26 mouse cellular contexts compared by ENCODE assay signal in genomic region chr6:92451421-92451820, GRCm38 (mm10).
DNase-seq lines count a peak whose midpoint lies in the region; ATAC-seq and TF ChIP-seq lines count a peak whose summit lies in the region.
"Had no signal": no experiment of that assay in that cellular context is flagged by ENCODE, and none has a peak within 500 bp of the region (broad histone marks: within the 10 kb centered on the region; RNA-seq: fewer than 3 reads in every experiment).

No protein-coding gene starts in this region.

- no peaks in the 10 kb centered on the region for H3K9me3 ChIP-seq in midbrain, embryonic 14.5 days (ENCODE audit: control insufficient read depth, low read length)
- H3K9me3 ChIP-seq in midbrain, embryonic 15.5 days = no peaks in the 10 kb centered on the region
- no peaks in the 10 kb centered on the region for H3K9me3 ChIP-seq in embryonic facial prominence, embryonic 12.5 days
- H3K9me3 ChIP-seq: G1E; heart, embryonic 13.5 days; hindbrain, embryonic 12.5 days; liver, embryonic 12.5 days; midbrain, embryonic 12.5 days; neural tube, embryonic 12.5 days had no signal

- TF ChIP-seq POLR2A in heart, adult 2 months (IDR thresholded peaks at IDR 0.05; ENCODE audit: insufficient read depth, low read depth, low read length) = no peak

- no peak overlapping the region for H3K4me3 ChIP-seq in heart, adult 2 months
- H3K4me3 ChIP-seq in midbrain, embryonic 14.5 days (replicated peaks; ENCODE audit: low read depth, low read length) = no peak overlapping the region
- H3K4me3 ChIP-seq in midbrain, embryonic 15.5 days = no peak overlapping the region
- H3K4me3 ChIP-seq in embryonic facial prominence, embryonic 12.5 days = no peak overlapping the region
- H3K4me3 ChIP-seq: heart, embryonic 13.5 days; hindbrain, embryonic 12.5 days; liver, embryonic 12.5 days; midbrain, embryonic 12.5 days; neural tube, embryonic 12.5 days had no signal

- peaks cover 13% of the 10 kb centered on the region for H3K4me1 ChIP-seq in heart, adult 2 months (ENCODE audit: control insufficient read depth, insufficient read depth, low read length)
- no peaks in the 10 kb centered on the region for H3K4me1 ChIP-seq in midbrain, embryonic 14.5 days (ENCODE audit: control insufficient read depth, insufficient read depth, low read length)
- H3K4me1 ChIP-seq in midbrain, embryonic 15.5 days = 0 out of 2 replicates have a peak, but pooled peaks cover 5% of the 10 kb centered on the region
- no peaks in the 10 kb centered on the region for H3K4me1 ChIP-seq in embryonic facial prominence, embryonic 12.5 days
- H3K4me1 ChIP-seq: liver, embryonic 12.5 days; midbrain, embryonic 12.5 days; neural tube, embryonic 12.5 days had no signal

- no peaks in the 10 kb centered on the region for H3K79me2 ChIP-seq in heart, adult 2 months (replicated peaks; ENCODE audit: control insufficient read depth, insufficient read depth, low read length)

- no peak for ATAC-seq in midbrain, embryonic 14.5 days (ENCODE audit: low FRiP score, low TSS enrichment)
- ATAC-seq in midbrain, embryonic 15.5 days (replicated peaks) = no peak
- ATAC-seq in embryonic facial prominence, embryonic 12.5 days (ENCODE audit: insufficient number of reproducible peaks, insufficient read depth, low FRiP score, low TSS enrichment) = 0 out of 2 replicates have a peak, but pooled peaks have one; percentile 6
- ATAC-seq in CD4-positive, CD25-positive, alpha-beta regulatory T cell, adult 4 months = no peak
- ATAC-seq: forebrain, embryonic 14.5 days; inflammation-experienced regulatory T-cells, adult 6 months; liver, embryonic 12.5 days had no signal

- TF ChIP-seq CTCF in heart, adult 2 months (IDR thresholded peaks at IDR 0.05) = peak; percentile 29; the same call in 1 of the 2 replicates

- H3K36me3 ChIP-seq in heart, adult 2 months (ENCODE audit: control insufficient read depth, insufficient read depth, low read length) = peaks cover 5% of the 10 kb centered on the region
- H3K36me3 ChIP-seq in midbrain, embryonic 14.5 days (ENCODE audit: control insufficient read depth, insufficient read depth, low read length) = no peaks in the 10 kb centered on the region
- no peaks in the 10 kb centered on the region for H3K36me3 ChIP-seq in midbrain, embryonic 15.5 days (replicated peaks)
- H3K36me3 ChIP-seq in embryonic facial prominence, embryonic 12.5 days = no peaks in the 10 kb centered on the region
- H3K36me3 ChIP-seq: G1E; hindbrain, embryonic 12.5 days; liver, embryonic 12.5 days; midbrain, embryonic 12.5 days; neural tube, embryonic 12.5 days had no signal

- no peak overlapping the region for H3K9ac ChIP-seq in heart, adult 2 months (ENCODE audit: low read depth, low read length)
- no peak overlapping the region for H3K9ac ChIP-seq in midbrain, embryonic 14.5 days (replicated peaks; ENCODE audit: low read length)
- H3K9ac ChIP-seq in midbrain, embryonic 15.5 days = no peak overlapping the region
- no peak overlapping the region for H3K9ac ChIP-seq in embryonic facial prominence, embryonic 12.5 days
- H3K9ac ChIP-seq: heart, embryonic 13.5 days; hindbrain, embryonic 12.5 days; liver, embryonic 12.5 days; midbrain, embryonic 12.5 days; neural tube, embryonic 12.5 days had no signal

- no peak overlapping the region for H3K27ac ChIP-seq in heart, adult 2 months
- 0 out of 2 replicates have a peak overlapping the region, but pooled peaks have one; percentile 1 for H3K27ac ChIP-seq in midbrain, embryonic 14.5 days (replicated peaks; ENCODE audit: low read depth, low read length)
- H3K27ac ChIP-seq in midbrain, embryonic 15.5 days = no peak overlapping the region
- H3K27ac ChIP-seq in embryonic facial prominence, embryonic 12.5 days = no peak overlapping the region
- H3K27ac ChIP-seq: heart, embryonic 13.5 days; hindbrain, embryonic 12.5 days; liver, embryonic 12.5 days; midbrain, embryonic 12.5 days; neural tube, embryonic 12.5 days had no signal

- 93% methylated on average over 1 of the region's 1 CpGs for WGBS in heart, adult 2 months
- 33% methylated on average over 1 of the region's 1 CpGs for WGBS in midbrain, embryonic 14.5 days
- 33% methylated on average over 1 of the region's 1 CpGs for WGBS in midbrain, embryonic 15.5 days
- WGBS in embryonic facial prominence, embryonic 12.5 days = 55% methylated on average over 1 of the region's 1 CpGs

- no peak for DNase-seq in heart, adult 2 months
- no peak for DNase-seq in heart, postnatal 25 days (ENCODE audit: low spot score)
- no peak for DNase-seq in midbrain, embryonic 14.5 days
- DNase-seq in c-Kit-positive CD71-positive TER-119-positive erythroid progenitor cells, embryonic 14.5 days (ENCODE audit: low spot score) = no peak
- DNase-seq: adrenal gland, postnatal 10 days; cerebellum, adult 8-10 months; gastrocnemius, postnatal 25 days; heart, adult 18-20 months; heart, postnatal 14 days; kidney, adult 8-10 months; kidney, postnatal 25 days; layer of hippocampus, adult 9-11 months; lung, adult 18-20 months; lung, postnatal 10 days had no signal

- intact Hi-C loops in heart, adult 2 months (cut with DNase I) = no loop called here
- intact Hi-C loops in heart, postnatal 25 days (cut with DNase I) = no loop called here

- TF ChIP-seq EP300 in heart, adult 2 months (IDR thresholded peaks at IDR 0.05; ENCODE audit: insufficient read depth, low read depth, low read length) = no peak

- H3K4me2 ChIP-seq in midbrain, embryonic 14.5 days (ENCODE audit: low read length) = no peak overlapping the region
- no peak overlapping the region for H3K4me2 ChIP-seq in midbrain, embryonic 15.5 days
- H3K4me2 ChIP-seq in embryonic facial prominence, embryonic 12.5 days (replicated peaks) = no peak overlapping the region
- H3K4me2 ChIP-seq: heart, embryonic 13.5 days; hindbrain, embryonic 12.5 days; liver, embryonic 12.5 days; midbrain, embryonic 12.5 days; neural tube, embryonic 12.5 days had no signal

- no peaks in the 10 kb centered on the region for H3K27me3 ChIP-seq in heart, adult 2 months (ENCODE audit: control insufficient read depth, insufficient read depth, low read length)
- no peaks in the 10 kb centered on the region for H3K27me3 ChIP-seq in midbrain, embryonic 14.5 days (ENCODE audit: control insufficient read depth, insufficient read depth, low read length)
- no peaks in the 10 kb centered on the region for H3K27me3 ChIP-seq in midbrain, embryonic 15.5 days (replicated peaks)
- H3K27me3 ChIP-seq in embryonic facial prominence, embryonic 12.5 days = no peaks in the 10 kb centered on the region
- H3K27me3 ChIP-seq: CH12.LX; heart, embryonic 13.5 days; hindbrain, embryonic 12.5 days; liver, embryonic 12.5 days; midbrain, embryonic 12.5 days; neural tube, embryonic 12.5 days had no signal
